In genomic region chr9:4310706-4311105, GRCm38 (mm10) we compare ENCODE assay signal across 9 mouse cellular contexts. TPM values are rescaled to one million over a fixed set of nuclear protein-coding genes. Genes with fewer than 3 reads are reported as not detected.
DNase-seq lines count a peak whose midpoint lies in the region; ATAC-seq lines count a peak whose summit lies in the region.
"Had no signal": no experiment of that assay in that cellular context is flagged by ENCODE, and none has a peak within 500 bp of the region (broad histone marks: within the 10 kb centered on the region; RNA-seq: fewer than 3 reads in every experiment).

No protein-coding gene starts in this region.

- 67% methylated on average over 3 of the region's 3 CpGs for WGBS in heart, embryonic 10.5 days
- 65% methylated on average over 3 of the region's 3 CpGs for WGBS in hindbrain, embryonic 15.5 days
- WGBS in midbrain, embryonic 13.5 days: 70% methylated on average over 3 of the region's 3 CpGs

- H3K9me3 ChIP-seq in heart, embryonic 10.5 days: no peaks in the 10 kb centered on the region
- no peaks in the 10 kb centered on the region for H3K9me3 ChIP-seq in hindbrain, embryonic 15.5 days
- no peaks in the 10 kb centered on the region for H3K9me3 ChIP-seq in midbrain, embryonic 13.5 days

- DNase-seq in heart, embryonic 10.5 days (ENCODE audit: low spot score): no peak
- DNase-seq in heart, adult 9 months (ENCODE audit: low spot score in 2 of 2): no peak
- DNase-seq in MEL-GATA-1-ER (ENCODE audit: extremely low read depth, low read depth) (peak; percentile 87), MN1 (ENCODE audit: low spot score) (no peak)
- no peak for DNase-seq in right cerebral cortex, postnatal 14 days
- no peak for DNase-seq in right cerebral cortex, postnatal 10 days (ENCODE audit: low spot score in 2 of 2)
- DNase-seq: thymus, postnatal 25 days had no signal

- H3K27ac ChIP-seq in heart, embryonic 10.5 days: peak overlapping the region; percentile 95
- H3K27ac ChIP-seq in hindbrain, embryonic 15.5 days (replicated peaks): peak overlapping the region; percentile 91
- H3K27ac ChIP-seq in midbrain, embryonic 13.5 days: peak overlapping the region; percentile 88; the same call in 1 of the 2 replicates

- ATAC-seq in hindbrain, embryonic 15.5 days (ENCODE audit: low FRiP score, low read depth): no peak
- no peak for ATAC-seq in midbrain, embryonic 13.5 days

- peak overlapping the region; percentile 79 for H3K9ac ChIP-seq in hindbrain, embryonic 15.5 days
- peak overlapping the region; percentile 80 for H3K9ac ChIP-seq in midbrain, embryonic 13.5 days (replicated peaks)

- H3K36me3 ChIP-seq in heart, embryonic 10.5 days: no peaks in the 10 kb centered on the region
- H3K36me3 ChIP-seq in hindbrain, embryonic 15.5 days: peaks cover 4% of the 10 kb centered on the region; the same call in 1 of the 2 replicates
- H3K36me3 ChIP-seq in midbrain, embryonic 13.5 days: 0 out of 2 replicates have a peak, but pooled peaks cover 5% of the 10 kb centered on the region

- H3K4me2 ChIP-seq in hindbrain, embryonic 15.5 days: peak overlapping the region; percentile 70
- H3K4me2 ChIP-seq in midbrain, embryonic 13.5 days (replicated peaks): peak overlapping the region; percentile 69

- peaks cover 12% of the 10 kb centered on the region for H3K4me1 ChIP-seq in heart, embryonic 10.5 days
- peaks cover 26% of the 10 kb centered on the region for H3K4me1 ChIP-seq in hindbrain, embryonic 15.5 days (replicated peaks)
- H3K4me1 ChIP-seq in midbrain, embryonic 13.5 days (replicated peaks): peaks cover 24% of the 10 kb centered on the region

- no peaks in the 10 kb centered on the region for H3K27me3 ChIP-seq in heart, embryonic 10.5 days (ENCODE audit: insufficient read depth, poor library complexity, severe bottlenecking)
- no peaks in the 10 kb centered on the region for H3K27me3 ChIP-seq in hindbrain, embryonic 15.5 days
- no peaks in the 10 kb centered on the region for H3K27me3 ChIP-seq in midbrain, embryonic 13.5 days

- peak overlapping the region; percentile 77 for H3K4me3 ChIP-seq in heart, embryonic 10.5 days
- H3K4me3 ChIP-seq in hindbrain, embryonic 15.5 days: peak overlapping the region; percentile 80
- H3K4me3 ChIP-seq in midbrain, embryonic 13.5 days (replicated peaks): peak overlapping the region; percentile 75

RNA-seq across cellular contexts. Expression of gene Kbtbd3, which starts 1.1 kb away (rescaled TPM):
- polyA plus RNA-seq in heart, embryonic 10.5 days (2016; fragmentation: Nextera tagmentation; extraction: Ambion mirVana): 6.0 and 6.3 TPM in 2 replicates
- 11.4 and 12.7 TPM in 2 replicates for polyA plus RNA-seq in hindbrain, embryonic 15.5 days (2015; fragmentation: Nextera tagmentation; extraction: Ambion mirVana)
- 10.4 and 10.8 TPM in 2 replicates for polyA plus RNA-seq in midbrain, embryonic 13.5 days (2015; fragmentation: Nextera tagmentation; extraction: Ambion mirVana)

RNA-seq across cellular contexts. Expression of gene Aasdhppt, which starts 1.4 kb away (rescaled TPM):
- 29.5 and 31.5 TPM in 2 replicates for polyA plus RNA-seq in heart, embryonic 10.5 days (2016; fragmentation: Nextera tagmentation; extraction: Ambion mirVana)
- polyA plus RNA-seq in hindbrain, embryonic 15.5 days (2015; fragmentation: Nextera tagmentation; extraction: Ambion mirVana): 30.1 and 30.7 TPM in 2 replicates
- polyA plus RNA-seq in midbrain, embryonic 13.5 days (2015; fragmentation: Nextera tagmentation; extraction: Ambion mirVana): 30.2 and 34.8 TPM in 2 replicates
